Mouse (Mus musculus): ENCODE results near the gene Mmrn2. TPM values are rescaled to one million over a fixed set of nuclear protein-coding genes. Genes with fewer than 3 reads are reported as not detected.
A peak's percentile ranks its signal among the peaks of the same experiment; 100 is the strongest.

The Mmrn2 gene
- 1.3 and 1.7 TPM in 2 replicates for polyA plus RNA-seq (2011; ENCODE audit: insufficient read depth, insufficient read length, low read depth, missing spikeins)

GRCm38 (mm10) chr14:34375415-34375904 is at the start of gene Mmrn2:
Mmrn2 (plus strand) TSS chr14:34375465.
- no peak within 1 kb of the TSS for H3K27ac ChIP-seq (ENCODE audit: insufficient read depth, low read length)
- peaks cover 20% of the 10 kb centered on the region for H3K4me1 ChIP-seq (ENCODE audit: control insufficient read depth, insufficient read depth, low read length)
- H3K9me3 ChIP-seq (replicated peaks; ENCODE audit: control insufficient read depth, insufficient read depth, low read length, poor library complexity, severe bottlenecking), result no peaks in the 10 kb centered on the region
- 0 out of 2 replicates have a peak within 1 kb of the TSS, but pooled peaks have one; percentile 25 for H3K9ac ChIP-seq (ENCODE audit: low read depth, poor library complexity, severe bottlenecking)
- no peak within 1 kb of the TSS for H3K4me3 ChIP-seq (ENCODE audit: low read depth, low read length)
- no peak for TF ChIP-seq CTCF (IDR thresholded peaks at IDR 0.05; ENCODE audit: low read depth, low read length)
- no peaks in the 10 kb centered on the region for H3K36me3 ChIP-seq (ENCODE audit: control insufficient read depth, insufficient read depth, low read length, poor library complexity, severe bottlenecking)
- H3K27me3 ChIP-seq (ENCODE audit: control insufficient read depth, insufficient read depth, low read length, poor library complexity, severe bottlenecking), result no peaks in the 10 kb centered on the region

- no peaks in the 10 kb centered on the region for H3K27me3 ChIP-seq (ENCODE audit: control insufficient read depth, insufficient read depth, low read length, poor library complexity, severe bottlenecking)
- H3K27ac ChIP-seq (ENCODE audit: insufficient read depth, low read length), result no peak overlapping the region
- no peaks in the 10 kb centered on the region for H3K4me1 ChIP-seq (ENCODE audit: control insufficient read depth, insufficient read depth, low read length)
- no peaks in the 10 kb centered on the region; the same call in 1 of the 2 replicates for H3K9me3 ChIP-seq (replicated peaks; ENCODE audit: control insufficient read depth, insufficient read depth, low read length, poor library complexity, severe bottlenecking)
- TF ChIP-seq EP300 (IDR thresholded peaks at IDR 0.05; ENCODE audit: insufficient read depth, low read depth, low read length), result no peak
- no peak for TF ChIP-seq CTCF (IDR thresholded peaks at IDR 0.05; ENCODE audit: low read depth, low read length)
- no peak for TF ChIP-seq POLR2A (IDR thresholded peaks at IDR 0.05; ENCODE audit: insufficient read depth, low read length)
- H3K36me3 ChIP-seq (ENCODE audit: control insufficient read depth, insufficient read depth, low read length, poor library complexity, severe bottlenecking), result peaks cover 68% of the 10 kb centered on the region
- H3K4me3 ChIP-seq (ENCODE audit: low read depth, low read length), result no peak overlapping the region
- no peak overlapping the region for H3K9ac ChIP-seq (ENCODE audit: low read depth, poor library complexity, severe bottlenecking)
Measured at GRCm38 (mm10) chr14:34326606-34327005, 48.7 kb upstream of the Mmrn2 start.

GRCm38 (mm10) chr14:34327618-34328017 is 47.6 kb upstream of the Mmrn2 start:
- H3K9me3 ChIP-seq (replicated peaks; ENCODE audit: control insufficient read depth, insufficient read depth, low read length, poor library complexity, severe bottlenecking), result no peaks in the 10 kb centered on the region
- no peaks in the 10 kb centered on the region for H3K27me3 ChIP-seq (ENCODE audit: control insufficient read depth, insufficient read depth, low read length, poor library complexity, severe bottlenecking)
- no peak overlapping the region for H3K9ac ChIP-seq (ENCODE audit: low read depth, poor library complexity, severe bottlenecking)
- no peak overlapping the region for H3K4me3 ChIP-seq (ENCODE audit: low read depth, low read length)
- H3K27ac ChIP-seq (ENCODE audit: insufficient read depth, low read length), result no peak overlapping the region
- H3K36me3 ChIP-seq (ENCODE audit: control insufficient read depth, insufficient read depth, low read length, poor library complexity, severe bottlenecking), result peaks cover 73% of the 10 kb centered on the region
- TF ChIP-seq POLR2A (IDR thresholded peaks at IDR 0.05; ENCODE audit: insufficient read depth, low read length), result no peak
- TF ChIP-seq EP300 (IDR thresholded peaks at IDR 0.05; ENCODE audit: insufficient read depth, low read depth, low read length), result no peak
- TF ChIP-seq CTCF (IDR thresholded peaks at IDR 0.05; ENCODE audit: low read depth, low read length), result no peak
- no peaks in the 10 kb centered on the region for H3K4me1 ChIP-seq (ENCODE audit: control insufficient read depth, insufficient read depth, low read length)

- Histone ChIP-seq H3K4me3 (ENCODE audit: low read depth, low read length) (no peak overlapping the region), H3K9me3 (replicated peaks; ENCODE audit: control insufficient read depth, insufficient read depth, low read length, poor library complexity, severe bottlenecking) (no peaks in the 10 kb centered on the region), H3K4me1 (ENCODE audit: control insufficient read depth, insufficient read depth, low read length) (no peaks in the 10 kb centered on the region), H3K9ac (ENCODE audit: low read depth, poor library complexity, severe bottlenecking) (no peak overlapping the region), H3K27ac (ENCODE audit: insufficient read depth, low read length) (peak overlapping the region; percentile 44; the same call in 1 of the 2 replicates), H3K36me3 (ENCODE audit: control insufficient read depth, insufficient read depth, low read length, poor library complexity, severe bottlenecking) (peaks cover 83% of the 10 kb centered on the region), H3K27me3 (ENCODE audit: control insufficient read depth, insufficient read depth, low read length, poor library complexity, severe bottlenecking) (no peaks in the 10 kb centered on the region)
- TF ChIP-seq EP300 (IDR thresholded peaks at IDR 0.05; ENCODE audit: insufficient read depth, low read depth, low read length) (no peak), POLR2A (IDR thresholded peaks at IDR 0.05; ENCODE audit: insufficient read depth, low read length) (no peak), CTCF (IDR thresholded peaks at IDR 0.05; ENCODE audit: low read depth, low read length) (no peak)
Measured at GRCm38 (mm10) chr14:34330657-34331158, 44.6 kb upstream of the Mmrn2 start.

GRCm38 (mm10) chr14:34331886-34332285 is 43.4 kb upstream of the Mmrn2 start:
- no peaks in the 10 kb centered on the region for H3K27me3 ChIP-seq (ENCODE audit: control insufficient read depth, insufficient read depth, low read length, poor library complexity, severe bottlenecking)
- TF ChIP-seq POLR2A (IDR thresholded peaks at IDR 0.05; ENCODE audit: insufficient read depth, low read length), result no peak
- TF ChIP-seq CTCF (IDR thresholded peaks at IDR 0.05; ENCODE audit: low read depth, low read length), result no peak
- TF ChIP-seq EP300 (IDR thresholded peaks at IDR 0.05; ENCODE audit: insufficient read depth, low read depth, low read length), result no peak
- no peak overlapping the region for H3K4me3 ChIP-seq (ENCODE audit: low read depth, low read length)
- no peak overlapping the region for H3K9ac ChIP-seq (ENCODE audit: low read depth, poor library complexity, severe bottlenecking)
- H3K36me3 ChIP-seq (ENCODE audit: control insufficient read depth, insufficient read depth, low read length, poor library complexity, severe bottlenecking), result peaks cover 84% of the 10 kb centered on the region
- H3K27ac ChIP-seq (ENCODE audit: insufficient read depth, low read length), result no peak overlapping the region
- no peaks in the 10 kb centered on the region for H3K9me3 ChIP-seq (replicated peaks; ENCODE audit: control insufficient read depth, insufficient read depth, low read length, poor library complexity, severe bottlenecking)
- no peaks in the 10 kb centered on the region for H3K4me1 ChIP-seq (ENCODE audit: control insufficient read depth, insufficient read depth, low read length)

GRCm38 (mm10) chr14:34332476-34332875 is 42.8 kb upstream of the Mmrn2 start:
- TF ChIP-seq EP300 (IDR thresholded peaks at IDR 0.05; ENCODE audit: insufficient read depth, low read depth, low read length) (no peak), POLR2A (IDR thresholded peaks at IDR 0.05; ENCODE audit: insufficient read depth, low read length) (no peak), CTCF (IDR thresholded peaks at IDR 0.05; ENCODE audit: low read depth, low read length) (no peak)
- no peak overlapping the region for H3K27ac ChIP-seq (ENCODE audit: insufficient read depth, low read length)
- H3K36me3 ChIP-seq (ENCODE audit: control insufficient read depth, insufficient read depth, low read length, poor library complexity, severe bottlenecking), result peaks cover 84% of the 10 kb centered on the region
- no peak overlapping the region for H3K9ac ChIP-seq (ENCODE audit: low read depth, poor library complexity, severe bottlenecking)
- no peaks in the 10 kb centered on the region for H3K27me3 ChIP-seq (ENCODE audit: control insufficient read depth, insufficient read depth, low read length, poor library complexity, severe bottlenecking)
- H3K4me3 ChIP-seq (ENCODE audit: low read depth, low read length), result no peak overlapping the region
- no peaks in the 10 kb centered on the region for H3K9me3 ChIP-seq (replicated peaks; ENCODE audit: control insufficient read depth, insufficient read depth, low read length, poor library complexity, severe bottlenecking)
- no peaks in the 10 kb centered on the region for H3K4me1 ChIP-seq (ENCODE audit: control insufficient read depth, insufficient read depth, low read length)

Data from ES-Bruce4 (cell line).